Mouse (Mus musculus): Measurements from ENCODE around the gene Zfp219. TPM values are rescaled to one million over a fixed set of nuclear protein-coding genes. Genes with fewer than 3 reads are reported as not detected.

Zfp219 gene
- polyA plus RNA-seq, 1 experiment, result 177 TPM

DNA sequence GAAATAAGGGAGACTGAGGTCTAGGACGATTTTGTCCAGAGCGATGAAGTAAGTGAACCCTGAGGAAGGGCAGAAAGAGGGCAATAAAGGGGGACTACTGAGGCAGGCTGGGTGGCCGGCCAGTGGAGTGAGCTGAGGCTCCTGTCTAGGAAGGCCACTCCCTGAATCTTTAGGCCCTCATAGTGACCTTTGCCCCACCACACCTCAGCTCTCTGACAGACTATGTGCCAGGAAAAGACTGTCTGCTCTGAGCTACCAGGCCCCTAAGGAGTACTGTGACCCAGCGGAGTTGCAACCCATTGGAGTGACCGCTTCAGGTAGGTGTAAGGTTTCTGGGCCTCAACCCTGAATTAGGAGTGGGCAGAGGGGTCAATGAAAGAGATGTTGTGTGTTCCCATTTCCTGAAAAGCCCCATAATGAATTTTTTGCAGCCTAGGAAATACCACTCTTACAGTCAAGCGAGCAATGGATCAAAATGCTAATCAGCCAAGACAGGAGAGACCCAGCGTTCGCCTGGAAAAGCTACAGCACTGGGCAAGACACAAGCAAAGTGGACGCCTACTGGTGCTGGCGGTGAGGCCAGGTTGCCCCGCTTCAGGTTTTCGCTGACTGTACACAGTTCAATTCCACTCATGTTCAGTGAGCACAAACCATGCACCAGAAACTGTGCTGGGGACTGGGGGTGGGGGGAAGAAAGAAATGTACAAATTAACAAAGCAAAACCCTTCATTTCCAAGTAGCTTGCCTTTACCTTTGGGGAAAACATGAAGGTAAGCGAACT lies 3.7 kb downstream of the Zfp219 start:
- TF ChIP-seq POLR2A (IDR thresholded peaks at IDR 0.05; ENCODE audit: borderline replicate concordance, extremely low read depth, insufficient read depth, insufficient read length, poor library complexity, severe bottlenecking) (no peak), CTCF (IDR thresholded peaks at IDR 0.05; ENCODE audit: borderline replicate concordance, extremely low read depth, insufficient read depth, insufficient read length) (no peak)
- DNase-seq (ENCODE audit: low read depth), result no peak

GRCm38 (mm10) chr14:52015445-52016100 lies 5.0 kb downstream of the Zfp219 start, which contains the start of gene Tmem253:
Tmem253 (plus strand) TSS chr14:52015658.
- no peak for TF ChIP-seq CTCF (IDR thresholded peaks at IDR 0.05; ENCODE audit: borderline replicate concordance, extremely low read depth, insufficient read depth, insufficient read length)
- no peak for TF ChIP-seq POLR2A (IDR thresholded peaks at IDR 0.05; ENCODE audit: borderline replicate concordance, extremely low read depth, insufficient read depth, insufficient read length, poor library complexity, severe bottlenecking)
- no peak for DNase-seq (ENCODE audit: low read depth)

DNA sequence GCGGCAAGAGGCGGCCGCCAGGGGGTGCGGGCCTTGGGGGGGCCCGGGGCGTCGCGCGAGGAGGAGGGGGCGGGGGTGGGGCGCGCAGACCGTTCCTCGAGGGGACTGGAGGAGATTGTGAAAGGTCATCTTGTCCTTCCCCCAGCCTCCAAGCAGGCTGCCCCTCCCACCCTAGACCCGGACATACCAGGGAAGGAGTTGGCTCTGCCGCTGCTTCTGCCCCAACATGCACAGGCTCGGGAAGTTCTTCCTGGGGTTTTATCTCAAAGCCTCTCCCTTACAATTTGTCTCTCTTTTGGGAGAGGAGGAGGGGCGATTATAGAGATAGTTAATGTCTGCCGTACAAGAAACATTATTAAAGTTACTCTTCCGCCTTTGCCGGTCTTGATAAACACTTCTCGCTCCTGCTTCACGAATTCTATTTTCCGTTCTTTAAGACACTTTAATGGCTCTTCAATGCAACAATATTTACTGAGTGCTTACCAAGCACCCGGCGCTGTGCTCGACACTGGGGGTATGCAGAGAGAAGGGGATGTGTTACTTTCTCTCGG lies 5.7 kb downstream of the Zfp219 start:
- no peak for TF ChIP-seq CTCF (IDR thresholded peaks at IDR 0.05; ENCODE audit: borderline replicate concordance, extremely low read depth, insufficient read depth, insufficient read length)
- TF ChIP-seq POLR2A (IDR thresholded peaks at IDR 0.05; ENCODE audit: borderline replicate concordance, extremely low read depth, insufficient read depth, insufficient read length, poor library complexity, severe bottlenecking), result peak; percentile 4; the same call in 1 of the 2 replicates
- DNase-seq (ENCODE audit: low read depth), result peak; percentile 90

GRCm38 (mm10) chr14:52014271-52014760 lies 6.2 kb downstream of the Zfp219 start:
- TF ChIP-seq POLR2A (IDR thresholded peaks at IDR 0.05; ENCODE audit: borderline replicate concordance, extremely low read depth, insufficient read depth, insufficient read length, poor library complexity, severe bottlenecking) (peak; percentile 31; the same call in 1 of the 2 replicates), CTCF (IDR thresholded peaks at IDR 0.05; ENCODE audit: borderline replicate concordance, extremely low read depth, insufficient read depth, insufficient read length) (no peak)
- DNase-seq (ENCODE audit: low read depth), result no peak

DNA sequence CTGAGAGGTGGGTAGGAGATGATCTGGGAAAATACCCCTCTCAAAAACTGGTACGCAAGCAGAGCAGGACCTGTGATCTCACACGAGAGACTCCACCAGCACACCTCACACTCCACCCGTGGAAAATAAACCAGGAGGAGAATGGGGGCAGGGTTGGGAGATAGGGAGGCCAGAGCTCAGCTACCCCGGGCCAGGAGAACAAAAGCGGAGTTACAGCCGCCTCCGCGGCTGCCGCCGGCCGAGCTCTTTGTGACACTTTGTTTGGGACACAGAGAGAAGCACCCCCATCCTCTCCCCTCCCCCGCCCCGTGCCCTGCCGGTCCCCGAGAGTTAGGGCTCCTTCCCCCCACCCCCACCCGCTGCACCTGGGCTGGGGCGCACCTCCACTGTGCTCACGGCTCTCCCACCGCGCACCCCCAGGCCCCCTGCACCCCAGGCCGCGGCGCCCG lies 6.7 kb downstream of the Zfp219 start:
- TF ChIP-seq POLR2A (IDR thresholded peaks at IDR 0.05; ENCODE audit: borderline replicate concordance, extremely low read depth, insufficient read depth, insufficient read length, poor library complexity, severe bottlenecking) (peak; percentile 28; the same call in 1 of the 2 replicates), CTCF (IDR thresholded peaks at IDR 0.05; ENCODE audit: borderline replicate concordance, extremely low read depth, insufficient read depth, insufficient read length) (no peak)
- peak; percentile 62 for DNase-seq (ENCODE audit: low read depth)

GRCm38 (mm10) chr14:52013021-52013610 lies 7.4 kb downstream of the Zfp219 start:
- no peak for DNase-seq (ENCODE audit: low read depth)
- TF ChIP-seq POLR2A (IDR thresholded peaks at IDR 0.05; ENCODE audit: borderline replicate concordance, extremely low read depth, insufficient read depth, insufficient read length, poor library complexity, severe bottlenecking) (no peak), CTCF (IDR thresholded peaks at IDR 0.05; ENCODE audit: borderline replicate concordance, extremely low read depth, insufficient read depth, insufficient read length) (no peak)

- TF ChIP-seq CTCF (IDR thresholded peaks at IDR 0.05; ENCODE audit: borderline replicate concordance, extremely low read depth, insufficient read depth, insufficient read length), result no peak
- TF ChIP-seq POLR2A (IDR thresholded peaks at IDR 0.05; ENCODE audit: borderline replicate concordance, extremely low read depth, insufficient read depth, insufficient read length, poor library complexity, severe bottlenecking), result no peak
- DNase-seq (ENCODE audit: low read depth), result no peak
Measured at GRCm38 (mm10) chr14:52012553-52012952, 8.0 kb downstream of the Zfp219 start.

- no peak for TF ChIP-seq CTCF (IDR thresholded peaks at IDR 0.05; ENCODE audit: borderline replicate concordance, extremely low read depth, insufficient read depth, insufficient read length)
- DNase-seq (ENCODE audit: low read depth), result peak; percentile 81
Measured at GRCm38 (mm10) chr14:52012085-52012484, 8.4 kb downstream of the Zfp219 start.

DNA sequence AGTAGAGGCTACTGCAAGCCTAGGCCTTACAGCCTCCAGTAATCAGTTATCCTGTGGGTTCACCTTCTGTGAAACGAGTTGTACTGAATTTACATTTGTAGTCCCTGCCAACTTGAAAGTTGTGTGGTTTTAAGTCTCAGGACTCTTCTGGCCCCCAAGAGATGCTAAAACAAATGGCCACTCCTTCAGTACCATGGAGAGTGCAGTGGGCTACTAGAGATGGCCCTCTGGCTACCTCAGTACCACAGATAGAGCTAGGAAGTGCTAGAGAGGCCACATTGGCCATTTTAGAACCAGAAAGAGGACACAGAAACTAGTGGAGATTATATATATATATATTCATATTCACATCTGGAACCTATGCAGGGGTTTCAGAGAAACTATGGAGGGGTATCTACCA lies 8.8 kb downstream of the Zfp219 start:
- TF ChIP-seq POLR2A (IDR thresholded peaks at IDR 0.05; ENCODE audit: borderline replicate concordance, extremely low read depth, insufficient read depth, insufficient read length, poor library complexity, severe bottlenecking) (no peak), CTCF (IDR thresholded peaks at IDR 0.05; ENCODE audit: borderline replicate concordance, extremely low read depth, insufficient read depth, insufficient read length) (no peak)
- no peak for DNase-seq (ENCODE audit: low read depth)

GRCm38 (mm10) chr14:52010446-52011111 lies 10.0 kb downstream of the Zfp219 start:
- DNase-seq (ENCODE audit: low read depth), result peak; percentile 98
- TF ChIP-seq CTCF (IDR thresholded peaks at IDR 0.05; ENCODE audit: borderline replicate concordance, extremely low read depth, insufficient read depth, insufficient read length), result no peak
- TF ChIP-seq POLR2A (IDR thresholded peaks at IDR 0.05; ENCODE audit: borderline replicate concordance, extremely low read depth, insufficient read depth, insufficient read length, poor library complexity, severe bottlenecking), result peak; percentile 36; the same call in 1 of the 2 replicates

Measured in brain, embryonic 14.5 days (tissue).